Mouse (Mus musculus): ENCODE measurements around the gene 9630041A04Rik. TPM values are rescaled to one million over a fixed set of nuclear protein-coding genes. Genes with fewer than 3 reads are reported as not detected.

9630041A04Rik gene
- total and polyA plus RNA-seq, 3 experiments, result not detected

DNA sequence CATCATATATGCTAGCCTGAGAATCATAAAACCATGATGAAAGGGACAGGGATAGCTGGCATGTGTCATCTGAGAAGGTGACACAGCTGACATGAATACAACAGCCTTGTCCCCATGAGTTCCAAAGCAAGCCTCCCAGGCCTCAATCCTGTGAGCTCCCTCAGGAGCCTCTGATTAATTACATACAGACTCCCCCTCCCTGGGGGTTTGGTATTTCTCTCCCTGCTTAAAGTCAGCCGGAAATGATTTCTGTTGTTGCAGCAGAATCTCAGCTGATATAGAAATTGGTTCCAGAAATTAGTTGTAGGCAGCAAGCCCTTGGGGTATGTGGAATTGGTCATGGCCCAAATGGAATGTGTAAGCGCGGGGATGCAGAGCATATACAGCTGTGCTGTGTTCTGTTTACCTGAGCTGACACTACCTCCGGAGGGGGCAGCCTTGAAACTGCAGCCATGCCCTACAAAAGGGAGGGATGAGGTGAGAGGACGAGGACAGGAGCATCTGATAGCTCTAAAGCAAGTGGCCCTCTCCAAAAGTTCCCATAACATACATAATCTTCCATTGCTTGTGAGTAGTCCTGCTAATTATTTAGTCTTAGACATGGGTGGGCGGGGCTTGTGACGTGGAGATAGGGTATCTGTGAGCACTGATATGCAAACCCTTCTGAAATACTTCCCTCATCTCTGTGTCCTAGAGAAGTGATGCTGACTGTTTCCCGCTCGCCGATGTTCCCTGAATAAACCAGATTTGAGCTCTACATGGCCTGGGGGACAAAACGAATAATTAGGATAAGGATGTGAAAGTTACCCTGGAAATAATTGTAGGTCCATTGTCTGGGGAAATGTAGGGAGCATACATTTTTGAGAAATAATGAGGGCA lies 15.7 kb downstream of the 9630041A04Rik start:
- Histone ChIP-seq H3K27me3 (ENCODE audit: insufficient read depth, low read length) (no peaks in the 10 kb centered on the region), H3K4me1 (ENCODE audit: insufficient read depth, low read depth, low read length) (no peaks in the 10 kb centered on the region), H3K36me3 (replicated peaks) (no peaks in the 10 kb centered on the region), H3K4me3 (ENCODE audit: low read depth, low read length) (no peak overlapping the region), H3K9me3 (replicated peaks) (peaks cover 45% of the 10 kb centered on the region)
- DNase-seq (ENCODE audit: low spot score) (no peak), ATAC-seq (ENCODE audit: extremely low read depth, insufficient number of reproducible peaks, low FRiP score, poor library complexity, severe bottlenecking) (no peak)
- TF ChIP-seq CTCF (IDR thresholded peaks at IDR 0.05; ENCODE audit: low read depth, low read length), result no peak
- TF ChIP-seq GATA2 (IDR thresholded peaks at IDR 0.05; ENCODE audit: borderline replicate concordance, low read depth, low read length), result no peak
- TF ChIP-seq GATA1 (IDR thresholded peaks at IDR 0.05; ENCODE audit: borderline replicate concordance, low read length), result no peak
- TF ChIP-seq POLR2AphosphoS5 (IDR thresholded peaks at IDR 0.05; ENCODE audit: insufficient replicate concordance, low read depth, low read length), result no peak
- TF ChIP-seq TAL1 (conservative IDR thresholded peaks at IDR 0.05; ENCODE audit: low read depth, low read length), result no peak

DNA sequence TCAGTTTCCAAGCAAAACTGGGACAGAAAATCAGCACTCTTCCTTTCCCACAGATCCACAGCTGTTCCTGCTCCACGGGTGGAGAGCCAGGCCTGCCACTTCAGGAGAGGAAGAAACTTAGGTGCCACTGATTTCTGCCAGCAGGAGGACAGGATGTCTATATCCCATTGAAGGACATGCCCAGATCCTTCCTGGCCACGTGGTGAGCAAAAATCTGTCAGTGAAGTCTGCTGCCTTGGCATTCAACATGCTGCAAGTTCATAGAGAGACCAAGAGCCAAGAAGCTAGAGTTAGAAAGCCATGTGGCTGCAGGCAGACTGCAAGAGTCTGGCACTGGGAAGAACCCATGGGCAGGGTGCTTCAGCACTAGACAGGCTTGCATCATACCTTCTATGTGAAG lies 21.7 kb downstream of the 9630041A04Rik start:
- Histone ChIP-seq H3K36me3 (replicated peaks) (no peaks in the 10 kb centered on the region), H3K4me3 (ENCODE audit: low read depth, low read length) (no peak overlapping the region), H3K9me3 (replicated peaks) (peaks cover 52% of the 10 kb centered on the region), H3K4me1 (ENCODE audit: insufficient read depth, low read depth, low read length) (no peaks in the 10 kb centered on the region), H3K27me3 (ENCODE audit: insufficient read depth, low read length) (no peaks in the 10 kb centered on the region)
- DNase-seq (ENCODE audit: low spot score), result no peak
- TF ChIP-seq CTCF (IDR thresholded peaks at IDR 0.05; ENCODE audit: low read depth, low read length), result no peak
- no peak for ATAC-seq (ENCODE audit: extremely low read depth, insufficient number of reproducible peaks, low FRiP score, poor library complexity, severe bottlenecking)

DNA sequence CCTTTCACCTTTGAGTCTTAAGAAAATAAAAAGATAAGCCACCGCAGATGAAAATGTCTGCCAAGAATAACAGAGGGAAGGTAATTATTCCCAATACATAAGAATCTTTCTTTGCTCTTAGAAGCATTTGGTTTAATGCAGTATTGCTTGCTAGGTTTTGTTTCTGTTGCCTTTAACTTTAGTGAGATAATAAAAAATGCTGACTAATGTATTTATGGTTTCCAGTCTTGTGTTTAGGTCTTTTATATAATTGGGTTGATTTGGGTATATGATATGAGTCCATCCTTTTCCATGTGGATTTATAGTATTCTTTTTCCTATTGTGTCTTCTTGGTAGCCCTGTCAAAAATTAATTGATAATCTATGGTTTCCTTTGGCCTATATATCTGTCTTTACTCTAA lies 36.2 kb downstream of the 9630041A04Rik start:
- TF ChIP-seq GATA2 (IDR thresholded peaks at IDR 0.05; ENCODE audit: borderline replicate concordance, low read depth, low read length) (no peak), GATA1 (IDR thresholded peaks at IDR 0.05; ENCODE audit: borderline replicate concordance, low read length) (no peak), CTCF (IDR thresholded peaks at IDR 0.05; ENCODE audit: low read depth, low read length) (no peak), POLR2AphosphoS5 (IDR thresholded peaks at IDR 0.05; ENCODE audit: insufficient replicate concordance, low read depth, low read length) (no peak), TAL1 (conservative IDR thresholded peaks at IDR 0.05; ENCODE audit: low read depth, low read length) (no peak)
- H3K4me1 ChIP-seq (ENCODE audit: insufficient read depth, low read depth, low read length), result no peaks in the 10 kb centered on the region
- H3K27me3 ChIP-seq (ENCODE audit: insufficient read depth, low read length), result no peaks in the 10 kb centered on the region
- peaks cover 12% of the 10 kb centered on the region for H3K9me3 ChIP-seq (replicated peaks)
- ATAC-seq (ENCODE audit: extremely low read depth, insufficient number of reproducible peaks, low FRiP score, poor library complexity, severe bottlenecking) (no peak), DNase-seq (ENCODE audit: low spot score) (no peak)
- no peaks in the 10 kb centered on the region for H3K36me3 ChIP-seq (replicated peaks)
- H3K4me3 ChIP-seq (ENCODE audit: low read depth, low read length), result no peak overlapping the region

DNA sequence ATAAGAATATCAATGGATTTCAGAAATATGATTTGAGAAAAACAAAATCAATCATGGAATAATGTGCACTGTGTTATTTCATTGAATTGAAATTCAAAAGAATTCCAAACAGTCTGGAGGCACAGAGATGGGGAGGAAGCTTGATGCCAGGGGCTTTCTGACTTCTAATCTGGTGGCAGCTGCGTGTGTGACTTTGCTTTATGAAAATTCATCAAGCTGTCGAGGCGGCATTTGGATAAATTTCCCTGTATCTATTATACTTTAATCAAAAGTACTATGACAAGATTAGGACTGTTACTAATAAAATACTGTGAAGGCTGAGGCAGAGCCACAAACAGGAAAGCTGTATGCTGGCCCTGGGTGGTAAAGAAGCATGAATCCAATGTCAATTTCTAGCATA lies 41.8 kb downstream of the 9630041A04Rik start:
- TF ChIP-seq CTCF (IDR thresholded peaks at IDR 0.05; ENCODE audit: low read depth, low read length), result no peak
- no peak for TF ChIP-seq TAL1 (conservative IDR thresholded peaks at IDR 0.05; ENCODE audit: low read depth, low read length)
- no peak for TF ChIP-seq POLR2AphosphoS5 (IDR thresholded peaks at IDR 0.05; ENCODE audit: insufficient replicate concordance, low read depth, low read length)
- TF ChIP-seq GATA2 (IDR thresholded peaks at IDR 0.05; ENCODE audit: borderline replicate concordance, low read depth, low read length), result no peak
- no peak for TF ChIP-seq GATA1 (IDR thresholded peaks at IDR 0.05; ENCODE audit: borderline replicate concordance, low read length)
- no peak for DNase-seq (ENCODE audit: low spot score)
- H3K9me3 ChIP-seq (replicated peaks), result peaks cover 25% of the 10 kb centered on the region
- no peak for ATAC-seq (ENCODE audit: extremely low read depth, insufficient number of reproducible peaks, low FRiP score, poor library complexity, severe bottlenecking)
- H3K27me3 ChIP-seq (ENCODE audit: insufficient read depth, low read length), result no peaks in the 10 kb centered on the region
- no peaks in the 10 kb centered on the region for H3K4me1 ChIP-seq (ENCODE audit: insufficient read depth, low read depth, low read length)
- H3K36me3 ChIP-seq (replicated peaks), result no peaks in the 10 kb centered on the region
- no peak overlapping the region for H3K4me3 ChIP-seq (ENCODE audit: low read depth, low read length)

DNA sequence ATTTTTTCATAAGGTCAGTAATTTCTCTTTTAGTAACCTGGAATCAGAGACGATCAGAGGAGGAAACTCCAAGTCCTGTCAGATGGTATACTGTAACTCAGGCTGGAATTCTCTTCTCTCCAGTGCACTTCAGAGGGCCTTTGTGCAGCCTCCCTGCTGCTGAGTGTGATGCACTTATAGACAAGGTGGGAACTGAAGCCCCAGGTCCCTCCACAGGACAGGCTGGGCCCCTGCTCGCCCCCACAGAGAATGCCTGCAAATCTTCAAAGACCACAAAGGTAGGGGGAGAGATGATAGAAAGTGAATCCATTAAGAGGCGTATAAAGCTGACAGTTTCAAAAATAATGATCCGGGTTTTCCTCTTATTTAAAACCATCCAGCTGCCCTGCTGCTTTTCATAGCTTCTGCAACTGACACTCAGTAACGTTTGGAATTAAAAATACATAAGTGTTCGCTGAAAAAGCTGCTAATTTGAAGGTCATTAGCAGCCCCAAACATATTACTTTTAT lies 46.2 kb downstream of the 9630041A04Rik start:
- no peak for TF ChIP-seq CTCF (IDR thresholded peaks at IDR 0.05; ENCODE audit: low read depth, low read length)
- TF ChIP-seq TAL1 (conservative IDR thresholded peaks at IDR 0.05; ENCODE audit: low read depth, low read length), result no peak
- TF ChIP-seq GATA2 (IDR thresholded peaks at IDR 0.05; ENCODE audit: borderline replicate concordance, low read depth, low read length), result no peak
- TF ChIP-seq GATA1 (IDR thresholded peaks at IDR 0.05; ENCODE audit: borderline replicate concordance, low read length), result no peak
- TF ChIP-seq POLR2AphosphoS5 (IDR thresholded peaks at IDR 0.05; ENCODE audit: insufficient replicate concordance, low read depth, low read length), result no peak
- peaks cover 45% of the 10 kb centered on the region for H3K9me3 ChIP-seq (replicated peaks)
- no peaks in the 10 kb centered on the region for H3K36me3 ChIP-seq (replicated peaks)
- H3K4me1 ChIP-seq (ENCODE audit: insufficient read depth, low read depth, low read length), result no peaks in the 10 kb centered on the region
- no peak overlapping the region for H3K4me3 ChIP-seq (ENCODE audit: low read depth, low read length)
- H3K27me3 ChIP-seq (ENCODE audit: insufficient read depth, low read length), result no peaks in the 10 kb centered on the region
- no peak for ATAC-seq (ENCODE audit: extremely low read depth, insufficient number of reproducible peaks, low FRiP score, poor library complexity, severe bottlenecking)
- no peak for DNase-seq (ENCODE audit: low spot score)

DNA sequence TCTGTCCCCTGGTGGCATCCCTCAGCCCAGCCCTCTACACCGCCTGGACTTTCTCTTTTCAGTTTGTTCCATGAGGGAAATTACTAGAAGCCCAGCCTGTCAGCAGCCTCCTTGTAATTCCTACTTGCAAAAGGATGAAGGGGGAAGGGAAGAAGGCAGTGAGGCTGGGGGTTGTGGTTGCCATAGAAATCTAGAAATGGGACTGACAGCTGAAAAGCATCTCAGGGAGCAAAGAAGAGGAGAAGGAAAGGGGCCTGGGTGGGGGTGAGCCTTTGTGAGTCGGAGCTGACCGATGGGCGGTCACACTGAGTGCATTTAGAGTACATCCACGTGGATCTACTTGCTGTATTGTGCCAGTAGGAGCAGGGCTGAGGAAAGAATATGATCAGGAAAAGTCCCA lies 47.2 kb downstream of the 9630041A04Rik start:
- Histone ChIP-seq H3K27me3 (ENCODE audit: insufficient read depth, low read length) (no peaks in the 10 kb centered on the region), H3K36me3 (replicated peaks) (no peaks in the 10 kb centered on the region), H3K4me1 (ENCODE audit: insufficient read depth, low read depth, low read length) (no peaks in the 10 kb centered on the region), H3K9me3 (replicated peaks) (peaks cover 52% of the 10 kb centered on the region), H3K4me3 (ENCODE audit: low read depth, low read length) (no peak overlapping the region)
- no peak for ATAC-seq (ENCODE audit: extremely low read depth, insufficient number of reproducible peaks, low FRiP score, poor library complexity, severe bottlenecking)
- DNase-seq (ENCODE audit: low spot score), result no peak
- TF ChIP-seq GATA1 (IDR thresholded peaks at IDR 0.05; ENCODE audit: borderline replicate concordance, low read length) (no peak), CTCF (IDR thresholded peaks at IDR 0.05; ENCODE audit: low read depth, low read length) (no peak), GATA2 (IDR thresholded peaks at IDR 0.05; ENCODE audit: borderline replicate concordance, low read depth, low read length) (no peak), POLR2AphosphoS5 (IDR thresholded peaks at IDR 0.05; ENCODE audit: insufficient replicate concordance, low read depth, low read length) (no peak), TAL1 (conservative IDR thresholded peaks at IDR 0.05; ENCODE audit: low read depth, low read length) (no peak)
